Mouse (Mus musculus) MEL (cell line): ENCODE measurements at regions not wholly inside any gene's neighbourhood (a gene's known extent, or its start where the extent isn't known, plus 50 kb on each side); places are given as distances from the start of the nearest gene placed in this dataset.

Source experiments
- DNase-seq: peaks from one replicate; pipeline ENCODE4 v3.0.0; 2011; ENCODE audit warnings: low read depth, low spot score
- H3K27ac ChIP-seq: 2 replicates; pipeline ENCODE4 v1.5.1; 2012; ENCODE audit warnings: low read depth, mild to moderate bottlenecking, control low read depth, low read length, moderate library complexity; ENCODE audit not compliant: control insufficient read depth
- H3K27me3 ChIP-seq, 2 experiments: fragments of 150-350 bp in 1 of 2; sonication (generic) in 1 of 2; 2 replicates each; pipeline ENCODE4 v1.6.1; 2012; ENCODE audit warnings: low read length in 2 of 2, mild to moderate bottlenecking in 2 of 2, improper control_type of control experiment in 1 of 2, moderate library complexity in 1 of 2; ENCODE audit not compliant: insufficient read depth in 2 of 2, control insufficient read depth in 1 of 2
- H3K36me3 ChIP-seq, 2 experiments: 2 replicates each; pipeline ENCODE4 v1.6.1; 2012 to 2014; ENCODE audit warnings: low read length in 2 of 2, improper control_type of control experiment in 1 of 2, inconsistent platforms in 1 of 2, mild to moderate bottlenecking in 1 of 2; ENCODE audit not compliant: insufficient read depth in 2 of 2, control insufficient read depth in 1 of 2
- H3K4me1 ChIP-seq, 2 experiments: fragments of 150-350 bp in 1 of 2; sonication (generic) in 1 of 2; 2 replicates each; pipeline ENCODE4 v1.6.1; 2012; ENCODE audit warnings: low read length in 2 of 2, improper control_type of control experiment in 1 of 2, mild to moderate bottlenecking in 1 of 2; ENCODE audit not compliant: insufficient read depth in 2 of 2, control insufficient read depth in 1 of 2
- H3K4me3 ChIP-seq, 2 experiments: fragments of 150-350 bp in 1 of 2; sonication (generic) in 1 of 2; 2 replicates each; pipeline ENCODE4 v1.5.1; 2012; ENCODE audit warnings: low read depth in 2 of 2, low read length in 2 of 2, mild to moderate bottlenecking in 2 of 2, moderate library complexity in 2 of 2, control low read depth in 1 of 2, improper control_type of control experiment in 1 of 2; ENCODE audit not compliant: control insufficient read depth in 1 of 2, insufficient read depth in 1 of 2
- H3K79me2 ChIP-seq: 2 replicates; pipeline ENCODE4 v1.6.1; 2012; ENCODE audit warnings: mild to moderate bottlenecking, low read length, moderate library complexity; ENCODE audit not compliant: control insufficient read depth, poor library complexity, insufficient read depth
- H3K9ac ChIP-seq: 2 replicates; pipeline ENCODE4 v1.6.1; 2012; ENCODE audit warnings: low read depth, mild to moderate bottlenecking, control low read depth, low read length, moderate library complexity; ENCODE audit not compliant: control insufficient read depth, poor library complexity, severe bottlenecking
- H3K9me3 ChIP-seq: fragments of 150-350 bp; sonication (generic); replicated peaks from 2 replicates; pipeline ENCODE4 v1.6.1; 2012; ENCODE audit warnings: mild to moderate bottlenecking, low read length, improper control_type of control experiment, moderate library complexity; ENCODE audit not compliant: insufficient read depth
- CHD1 ChIP-seq: IDR thresholded peaks from 2 replicates; pipeline ENCODE4 v1.6.1; 2012; ENCODE audit warnings: low read depth, mild to moderate bottlenecking, inconsistent platforms, low read length, improper control_type of control experiment
- CTCF ChIP-seq, 3 experiments: IDR thresholded peaks in 2 of 3; conservative IDR thresholded peaks in 1 of 3; 2 replicates each; pipeline ENCODE4 v1.5.1; 2011 to 2012; ENCODE audit warnings: low read length in 3 of 3, low read depth in 2 of 3, mild to moderate bottlenecking in 2 of 3, improper control_type of control experiment in 1 of 3, inconsistent platforms in 1 of 3, mixed read lengths in 1 of 3, moderate library complexity in 1 of 3; ENCODE audit not compliant: control insufficient read depth in 1 of 3, insufficient read depth in 1 of 3, poor library complexity in 1 of 3, severe bottlenecking in 1 of 3
- E2F4 ChIP-seq: IDR thresholded peaks from 2 replicates; pipeline ENCODE4 v1.6.1; 2011; ENCODE audit warnings: low read depth, low read length, improper control_type of control experiment, borderline replicate concordance
- ELF1 ChIP-seq: IDR thresholded peaks from 2 replicates; pipeline ENCODE4 v1.6.1; 2014; ENCODE audit warnings: low read depth, mild to moderate bottlenecking, inconsistent platforms, low read length, improper control_type of control experiment, moderate library complexity
- ETS1 ChIP-seq: IDR thresholded peaks from 2 replicates; pipeline ENCODE4 v1.6.1; 2012; ENCODE audit warnings: low read depth, mild to moderate bottlenecking, inconsistent platforms, low read length, improper control_type of control experiment, moderate library complexity
- GATA1 ChIP-seq: IDR thresholded peaks from 2 replicates; pipeline ENCODE4 v1.6.1; 2011; ENCODE audit warnings: low read depth, low read length, improper control_type of control experiment
- JUND ChIP-seq: IDR thresholded peaks from 2 replicates; pipeline ENCODE4 v1.6.1; 2011; ENCODE audit warnings: low read depth, mild to moderate bottlenecking, improper control_type of control experiment, low read length
- KAT2A ChIP-seq: conservative IDR thresholded peaks from 2 replicates; pipeline ENCODE4 v1.6.1; 2012; ENCODE audit warnings: low read depth, low read length, improper control_type of control experiment, inconsistent platforms
- MAFK ChIP-seq: IDR thresholded peaks from 2 replicates; pipeline ENCODE4 v1.6.1; 2011; ENCODE audit warnings: low read depth, mild to moderate bottlenecking, low read length, improper control_type of control experiment, borderline replicate concordance
- MEF2A ChIP-seq: IDR thresholded peaks from 2 replicates; pipeline ENCODE4 v1.6.1; 2014; ENCODE audit warnings: low read depth, mild to moderate bottlenecking, inconsistent platforms, low read length, improper control_type of control experiment; ENCODE audit not compliant: poor library complexity, insufficient replicate concordance, severe bottlenecking; ENCODE audit errors: extremely low read depth
- MYB ChIP-seq: IDR thresholded peaks from 2 replicates; pipeline ENCODE4 v1.6.1; 2011; ENCODE audit warnings: mild to moderate bottlenecking, low read depth, low read length, improper control_type of control experiment
- POLR2AphosphoS2 ChIP-seq: IDR thresholded peaks from 2 replicates; pipeline ENCODE4 v1.6.1; 2011; ENCODE audit warnings: low read length, improper control_type of control experiment
- POLR2AphosphoS5 ChIP-seq: IDR thresholded peaks from 2 replicates; pipeline ENCODE4 v1.6.1; 2012; ENCODE audit warnings: low read depth, borderline replicate concordance, mild to moderate bottlenecking, inconsistent platforms, low read length, moderate library complexity, mixed read lengths
- RCOR1 ChIP-seq: IDR thresholded peaks from 2 replicates; pipeline ENCODE4 v1.6.1; 2012; ENCODE audit warnings: low read depth, mild to moderate bottlenecking, inconsistent platforms, low read length, improper control_type of control experiment
- SMC3 ChIP-seq: IDR thresholded peaks from 2 replicates; pipeline ENCODE4 v1.6.1; 2011; ENCODE audit warnings: low read depth, low read length, improper control_type of control experiment
- TBP ChIP-seq: IDR thresholded peaks from 2 replicates; pipeline ENCODE4 v1.8.0; 2011; ENCODE audit warnings: low read depth, low read length, improper control_type of control experiment
- UBTF ChIP-seq: IDR thresholded peaks from 2 replicates; pipeline ENCODE4 v1.6.1; 2012; ENCODE audit warnings: low read depth, mild to moderate bottlenecking, inconsistent platforms, low read length, improper control_type of control experiment, moderate library complexity, borderline replicate concordance; ENCODE audit not compliant: insufficient read depth
- USF2 ChIP-seq, 2 experiments: IDR thresholded peaks; 2 replicates each; pipeline ENCODE4 v1.6.1; 2011 to 2012; ENCODE audit warnings: improper control_type of control experiment in 2 of 2, low read length in 2 of 2, borderline replicate concordance in 1 of 2, inconsistent platforms in 1 of 2, low read depth in 1 of 2, mild to moderate bottlenecking in 1 of 2; ENCODE audit not compliant: insufficient read depth in 1 of 2
- ZMIZ1 ChIP-seq: IDR thresholded peaks from 2 replicates; pipeline ENCODE4 v1.6.1; 2012; ENCODE audit warnings: low read depth, mild to moderate bottlenecking, inconsistent platforms, low read length, improper control_type of control experiment, moderate library complexity

- Histone ChIP-seq H3K4me3 (no peak overlapping the region), H3K27me3 (no peaks in the 10 kb centered on the region), H3K4me1 (no peaks in the 10 kb centered on the region), H3K36me3 (no peaks in the 10 kb centered on the region), H3K9me3 (no peaks in the 10 kb centered on the region), H3K27ac (no peak overlapping the region), H3K79me2 (no peaks in the 10 kb centered on the region)
- DNase-seq = no peak
- no peak for TF ChIP-seq E2F4
- no peak for TF ChIP-seq UBTF
- no peak for TF ChIP-seq ZMIZ1
- TF ChIP-seq SMC3 = no peak
- TF ChIP-seq POLR2AphosphoS5 = no peak
- TF ChIP-seq ETS1 = no peak
- no peak for TF ChIP-seq KAT2A
- no peak for TF ChIP-seq JUND
- no peak for TF ChIP-seq CHD1
- no peak for TF ChIP-seq GATA1
- TF ChIP-seq POLR2AphosphoS2 = no peak
- TF ChIP-seq, all 39 proteins: peak for 0
- H3K9ac ChIP-seq = no peak overlapping the region
These were observed 55.9 kb downstream of the Tmem121 start for GRCm38 (mm10) chr12:113241373-113242193.

GRCm38 (mm10) chr12:113242194-113242510, 56.4 kb downstream of the Tmem121 start:
- TF ChIP-seq MYB (no peak), USF2 (IDR thresholded peaks at IDR 0.05; ENCODE audit: borderline replicate concordance in 1 of 2, insufficient read depth in 1 of 2, low read depth in 1 of 2, low read length in 2 of 2) (no peak), CTCF (IDR thresholded peaks at IDR 0.05 in 2 of 3, conservative IDR thresholded peaks at IDR 0.05 in 1 of 3; ENCODE audit: control insufficient read depth in 1 of 3, insufficient read depth in 1 of 3, low read depth in 2 of 3, low read length in 3 of 3, poor library complexity in 1 of 3, severe bottlenecking in 1 of 3) (no peak), TBP (no peak), ZMIZ1 (no peak), ETS1 (no peak), RCOR1 (no peak), ELF1 (no peak), KAT2A (no peak), MEF2A (no peak), MAFK (no peak)
- no peak overlapping the region for H3K9ac ChIP-seq
- no peak overlapping the region for H3K27ac ChIP-seq

More at GRCm38 (mm10) chr12:113242194-113242510, 56.4 kb downstream of the Tmem121 start:
- Histone ChIP-seq H3K9me3 (no peaks in the 10 kb centered on the region), H3K4me1 (no peaks in the 10 kb centered on the region), H3K4me3 (no peak overlapping the region), H3K36me3 (no peaks in the 10 kb centered on the region), H3K79me2 (no peaks in the 10 kb centered on the region), H3K27me3 (no peaks in the 10 kb centered on the region)
- no peak for DNase-seq
